Mouse (Mus musculus): ENCODE results near the gene Fpr2. TPM values are rescaled to one million over a fixed set of nuclear protein-coding genes. Genes with fewer than 3 reads are reported as not detected.
"Not testable (repeated sequence)": the region's sequence is repeated elsewhere in the genome, so short reads cannot be mapped to it uniquely, and the experiment has no call there.

The Fpr2 gene
- not detected in 2 replicates for polyA plus RNA-seq (2016; fragmentation: Nextera tagmentation; extraction: Ambion mirVana)

GRCm38 (mm10) chr17:17887774-17888248 lies at the start of gene Fpr2, which contains the start of gene Fpr3:
Fpr2 (plus strand) TSS chr17:17887824.
Fpr3 (plus strand) TSS chr17:17887852.
- no peak for ATAC-seq (ENCODE audit: insufficient number of reproducible peaks, insufficient read depth, low FRiP score, low TSS enrichment, low read depth)
- Histone ChIP-seq H3K9me3 (no peaks in the 10 kb centered on the region), H3K9ac (replicated peaks) (no peak within 1 kb of the TSS), H3K27ac (no peak within 1 kb of the TSS), H3K4me1 (replicated peaks) (no peaks in the 10 kb centered on the region), H3K27me3 (no peaks in the 10 kb centered on the region), H3K4me3 (replicated peaks) (no peak within 1 kb of the TSS), H3K36me3 (no peaks in the 10 kb centered on the region), H3K4me2 (no peak within 1 kb of the TSS)
- WGBS, result 53% methylated on average over 1 of the region's 1 CpGs

- peak; percentile 97 for ATAC-seq (ENCODE audit: insufficient number of reproducible peaks, insufficient read depth, low FRiP score, low TSS enrichment, low read depth)
- H3K9me3 ChIP-seq, result no peaks in the 10 kb centered on the region
- H3K27me3 ChIP-seq, result no peaks in the 10 kb centered on the region
- peak overlapping the region; percentile 55 for H3K9ac ChIP-seq (replicated peaks)
- H3K4me2 ChIP-seq, result peak overlapping the region; percentile 63
- H3K4me1 ChIP-seq (replicated peaks), result peaks cover 48% of the 10 kb centered on the region
- peak overlapping the region; percentile 42 for H3K4me3 ChIP-seq (replicated peaks)
- peaks cover 84% of the 10 kb centered on the region for H3K36me3 ChIP-seq
- peak overlapping the region; percentile 79 for H3K27ac ChIP-seq
- 2% methylated on average over 43 of the region's 43 CpGs for WGBS
Measured at GRCm38 (mm10) chr17:17837919-17838701, 49.5 kb upstream of the Fpr2 start.

- peaks cover 80% of the 10 kb centered on the region for H3K36me3 ChIP-seq
- WGBS, result 94% methylated on average over 2 of the region's 2 CpGs
Measured at GRCm38 (mm10) chr17:17839276-17839675, 48.3 kb upstream of the Fpr2 start.

DNA sequence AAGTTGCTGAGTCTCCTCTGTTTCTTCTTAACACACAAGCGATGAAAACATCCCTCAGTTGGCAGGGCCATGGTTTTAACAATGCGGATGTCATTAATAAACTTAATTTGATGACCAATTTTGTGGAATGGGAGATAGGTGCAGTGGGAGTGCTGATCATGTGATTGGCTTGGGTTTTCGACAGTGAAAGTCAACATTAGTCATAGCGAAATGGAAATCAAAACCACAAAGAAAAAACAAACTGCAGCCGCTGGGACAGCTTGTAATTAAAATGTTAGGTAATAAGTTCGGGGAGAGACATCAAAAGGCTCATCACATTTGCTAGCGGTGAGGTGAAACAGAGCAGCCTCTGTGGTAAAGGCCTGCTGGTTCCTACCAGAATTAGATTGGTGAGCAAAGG lies 46.8 kb upstream of the Fpr2 start:
- no peak overlapping the region for H3K9ac ChIP-seq (replicated peaks)
- ATAC-seq (ENCODE audit: insufficient number of reproducible peaks, insufficient read depth, low FRiP score, low TSS enrichment, low read depth), result no peak
- no peak overlapping the region for H3K27ac ChIP-seq
- no peaks in the 10 kb centered on the region for H3K27me3 ChIP-seq
- no peak overlapping the region for H3K4me2 ChIP-seq
- peaks cover 21% of the 10 kb centered on the region for H3K4me1 ChIP-seq (replicated peaks)
- WGBS, result 93% methylated on average over 7 of the region's 7 CpGs
- H3K36me3 ChIP-seq, result peaks cover 69% of the 10 kb centered on the region
- no peak overlapping the region for H3K4me3 ChIP-seq (replicated peaks)
- H3K9me3 ChIP-seq, result no peaks in the 10 kb centered on the region

More at GRCm38 (mm10) chr17:17839276-17839675, 48.3 kb upstream of the Fpr2 start:
- H3K9me3 ChIP-seq, result no peaks in the 10 kb centered on the region
- H3K9ac ChIP-seq (replicated peaks), result no peak overlapping the region
- no peaks in the 10 kb centered on the region for H3K27me3 ChIP-seq
- no peak for ATAC-seq (ENCODE audit: insufficient number of reproducible peaks, insufficient read depth, low FRiP score, low TSS enrichment, low read depth)
- H3K4me1 ChIP-seq (replicated peaks), result peaks cover 37% of the 10 kb centered on the region
- H3K4me2 ChIP-seq, result no peak overlapping the region
- H3K4me3 ChIP-seq (replicated peaks), result no peak overlapping the region
- H3K27ac ChIP-seq, result no peak overlapping the region; the same call in 1 of the 2 replicates

- Histone ChIP-seq H3K27ac (0 out of 2 replicates have a peak overlapping the region, but pooled peaks have one; percentile 17), H3K27me3 (peaks cover 8% of the 10 kb centered on the region), H3K4me1 (replicated peaks) (no peaks in the 10 kb centered on the region; the same call in 1 of the 2 replicates), H3K4me3 (replicated peaks) (no peak overlapping the region), H3K36me3 (peaks cover 58% of the 10 kb centered on the region), H3K9me3 (no peaks in the 10 kb centered on the region), H3K9ac (replicated peaks) (no peak overlapping the region), H3K4me2 (no peak overlapping the region)
- 77% methylated on average over 27 of the region's 27 CpGs for WGBS
- no peak for ATAC-seq (ENCODE audit: insufficient number of reproducible peaks, insufficient read depth, low FRiP score, low TSS enrichment, low read depth)
Measured at GRCm38 (mm10) chr17:17843534-17844261, 43.9 kb upstream of the Fpr2 start.

- not testable (repeated sequence) for H3K27ac ChIP-seq; H3K9ac ChIP-seq (replicated peaks); H3K4me2 ChIP-seq; ATAC-seq (ENCODE audit: insufficient number of reproducible peaks, insufficient read depth, low FRiP score, low TSS enrichment, low read depth); H3K4me3 ChIP-seq (replicated peaks); H3K4me1 ChIP-seq (replicated peaks); H3K9me3 ChIP-seq
- 90% methylated on average over 3 of the region's 3 CpGs for WGBS
- peaks cover 52% of the 10 kb centered on the region for H3K36me3 ChIP-seq
- H3K27me3 ChIP-seq, result peaks cover 14% of the 10 kb centered on the region
Measured at GRCm38 (mm10) chr17:17844606-17845005, 43.0 kb upstream of the Fpr2 start.

- H3K36me3 ChIP-seq, result peaks cover 51% of the 10 kb centered on the region
- H3K9me3 ChIP-seq, result no peaks in the 10 kb centered on the region
- no peak for ATAC-seq (ENCODE audit: insufficient number of reproducible peaks, insufficient read depth, low FRiP score, low TSS enrichment, low read depth)
- WGBS, result 72% methylated on average over 10 of the region's 10 CpGs
- H3K4me1 ChIP-seq (replicated peaks), result no peaks in the 10 kb centered on the region
- no peak overlapping the region for H3K27ac ChIP-seq
- H3K4me3 ChIP-seq (replicated peaks), result no peak overlapping the region
- peaks cover 22% of the 10 kb centered on the region for H3K27me3 ChIP-seq
- no peak overlapping the region for H3K4me2 ChIP-seq
- no peak overlapping the region for H3K9ac ChIP-seq (replicated peaks)
Measured at GRCm38 (mm10) chr17:17845187-17846027, 42.2 kb upstream of the Fpr2 start.

DNA sequence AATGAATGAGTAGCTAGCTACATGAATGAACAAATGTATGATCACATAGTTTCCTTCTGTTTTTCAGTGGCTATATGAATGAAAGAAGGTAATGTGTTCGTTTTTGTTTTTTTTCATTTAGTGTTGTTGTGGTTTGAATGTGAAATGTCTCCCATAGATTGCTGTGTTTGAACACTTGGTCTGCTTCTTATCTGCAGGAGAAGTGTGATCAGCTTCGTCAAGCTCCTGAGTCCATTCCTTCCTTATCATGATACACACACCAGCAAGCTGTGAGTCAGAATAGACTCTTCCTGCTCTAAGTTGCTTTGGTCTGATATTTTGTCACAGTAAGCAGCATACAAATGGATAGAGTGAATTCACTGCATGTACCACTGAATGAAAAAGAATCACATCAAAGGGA lies 38.6 kb upstream of the Fpr2 start:
- no peak for ATAC-seq (ENCODE audit: insufficient number of reproducible peaks, insufficient read depth, low FRiP score, low TSS enrichment, low read depth)
- Histone ChIP-seq H3K4me2 (no peak overlapping the region), H3K27me3 (peaks cover 23% of the 10 kb centered on the region), H3K9me3 (no peaks in the 10 kb centered on the region), H3K4me3 (replicated peaks) (no peak overlapping the region), H3K4me1 (replicated peaks) (no peaks in the 10 kb centered on the region), H3K36me3 (peaks cover 22% of the 10 kb centered on the region), H3K9ac (replicated peaks) (no peak overlapping the region), H3K27ac (no peak overlapping the region)
- 81% methylated on average over 2 of the region's 2 CpGs for WGBS

DNA sequence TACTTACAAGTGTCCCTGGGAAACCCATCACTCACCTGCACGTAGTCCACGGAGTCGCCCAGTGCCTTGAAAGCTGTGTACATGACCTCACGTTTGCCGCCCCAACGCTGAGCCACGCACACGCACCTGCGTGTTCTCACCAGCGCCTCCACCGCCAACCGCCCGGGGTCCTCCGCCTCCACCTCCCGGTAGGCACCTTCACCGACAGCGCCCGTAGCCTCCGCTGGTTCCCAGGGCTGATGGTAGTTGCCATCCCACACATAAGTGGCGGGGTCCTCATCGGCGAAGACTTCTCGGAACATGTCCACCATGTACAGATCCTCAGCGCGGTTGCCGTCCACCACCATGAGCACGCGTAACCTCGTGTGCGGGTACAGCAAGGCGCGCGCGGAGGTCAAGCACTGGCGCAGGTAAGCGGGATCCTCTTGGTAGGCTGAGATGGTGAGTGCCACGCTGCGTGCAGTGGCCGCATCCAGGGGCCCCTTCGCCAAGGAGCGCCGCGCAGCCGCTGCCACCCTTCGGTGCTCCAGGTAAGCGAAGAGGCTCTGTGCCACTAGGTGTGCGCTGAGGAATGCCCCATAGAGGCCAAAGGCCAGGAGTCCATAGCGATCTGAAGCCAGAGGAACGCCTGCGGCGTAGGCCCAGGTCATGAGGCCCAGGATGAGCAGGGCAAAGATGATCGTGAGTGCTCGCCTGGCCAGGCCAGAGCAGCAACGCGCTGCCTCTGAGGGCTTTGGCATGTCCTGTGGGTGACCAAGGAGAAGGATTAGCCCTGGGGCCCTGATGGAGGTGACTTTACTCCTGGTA lies 37.5 kb upstream of the Fpr2 start:
- Histone ChIP-seq H3K27me3 (peaks cover 23% of the 10 kb centered on the region), H3K4me1 (replicated peaks) (peaks cover 5% of the 10 kb centered on the region), H3K36me3 (peaks cover 22% of the 10 kb centered on the region), H3K4me3 (replicated peaks) (no peak overlapping the region), H3K27ac (no peak overlapping the region), H3K9ac (replicated peaks) (no peak overlapping the region), H3K4me2 (peak overlapping the region; percentile 21), H3K9me3 (no peaks in the 10 kb centered on the region)
- ATAC-seq (ENCODE audit: insufficient number of reproducible peaks, insufficient read depth, low FRiP score, low TSS enrichment, low read depth), result no peak
- 18% methylated on average over 55 of the region's 55 CpGs for WGBS

All from limb, embryonic 12.5 days (tissue).